Mouse (Mus musculus) liver, embryonic 14.5 days (tissue): ENCODE results near the gene Atp6v0a1.

Source experiments
- CTCF ChIP-seq: IDR thresholded peaks from 2 replicates; pipeline ENCODE4 v1.5.1; 2016; ENCODE audit warnings: antibody characterized with exemption, low read depth, control low read depth
- EP300 ChIP-seq: IDR thresholded peaks from 2 replicates; pipeline ENCODE4 v1.6.1; 2016; ENCODE audit warnings: antibody characterized with exemption, low read depth

- TF ChIP-seq CTCF: no peak
- TF ChIP-seq EP300: no peak
Observed at GRCm38 (mm10) chr11:101078121-101078520, 68.9 kb downstream of the Atp6v0a1 start, which contains the start of gene Hsd17b1.
